Mouse (Mus musculus) midbrain, postnatal 0 days (tissue): ENCODE data around the gene Jarid2. TPM values are rescaled to one million over a fixed set of nuclear protein-coding genes. Genes with fewer than 3 reads are reported as not detected.

Experiments
- ATAC-seq: fragments of 200-750 bp; cut with Nextera tagmentation; 2 replicates; pipeline ENCODE4 v1.8.0; 2017; ENCODE audit warnings: moderate number of reproducible peaks, mild to moderate bottlenecking, moderate TSS enrichment, moderate library complexity; ENCODE audit not compliant: low FRiP score
- DNase-seq: peaks from one replicate; pipeline ENCODE4 v3.0.0-alpha.2; 2015; ENCODE audit warnings: low spot score
- H3K27ac ChIP-seq: fragments of 300-500 bp; sonication (generic); 2 replicates; pipeline ENCODE4 v1.5.1; 2014; ENCODE audit warnings: low read depth, mild to moderate bottlenecking, low read length, mixed read lengths
- H3K27me3 ChIP-seq: fragments of 300-500 bp; sonication (generic); 2 replicates; pipeline ENCODE4 v1.6.1; 2014; ENCODE audit warnings: low read length, control low read depth, mixed read lengths; ENCODE audit not compliant: insufficient read depth
- H3K36me3 ChIP-seq: fragments of 300-500 bp; sonication (generic); 2 replicates; pipeline ENCODE4 v1.6.1; 2014; ENCODE audit warnings: low read length, control low read depth, mixed read lengths; ENCODE audit not compliant: insufficient read depth
- H3K4me1 ChIP-seq: fragments of 300-500 bp; sonication (generic); 2 replicates; pipeline ENCODE4 v1.6.1; 2014; ENCODE audit warnings: mild to moderate bottlenecking, control low read depth, antibody characterized with exemption, low read length, mixed read lengths; ENCODE audit not compliant: insufficient read depth
- H3K4me2 ChIP-seq: fragments of 300-500 bp; sonication (generic); 2 replicates; pipeline ENCODE4 v1.6.1; 2014; ENCODE audit warnings: low read depth, mild to moderate bottlenecking, low read length, mixed read lengths; ENCODE audit not compliant: poor library complexity, severe bottlenecking
- H3K4me3 ChIP-seq: fragments of 300-500 bp; sonication (generic); 2 replicates; pipeline ENCODE4 v1.5.1; 2014; ENCODE audit warnings: low read depth, mild to moderate bottlenecking, low read length, moderate library complexity
- H3K9ac ChIP-seq: fragments of 300-500 bp; sonication (generic); replicated peaks from 2 replicates; pipeline ENCODE4 v1.6.1; 2014; ENCODE audit warnings: mild to moderate bottlenecking, low read length, moderate library complexity, mixed read lengths; ENCODE audit not compliant: poor library complexity, severe bottlenecking
- H3K9me3 ChIP-seq: fragments of 300-500 bp; sonication (generic); 2 replicates; pipeline ENCODE4 v1.6.1; 2016; ENCODE audit warnings: low read length, control low read depth
- CTCF ChIP-seq: IDR thresholded peaks from 2 replicates; pipeline ENCODE4 v1.5.1; 2016; ENCODE audit warnings: antibody characterized with exemption, mild to moderate bottlenecking
- WGBS: fragments of 180-500 bp; shearing (Covaris S2); extraction: QIAGEN DNeasy Blood & Tissue Kit; methylation state at CpG from one replicate; pipeline ENCODE4 v1.1.7; 2014; 5-methylcytosine and 5-hydroxymethylcytosine counted together
- polyA plus RNA-seq: library from polyadenylated mRNA; unstranded; fragments of >200 nt; fragmentation: Nextera tagmentation; extraction: Ambion mirVana; gene quantifications from 2 replicates; pipeline ENCODE4 v1.2.1, GENCODE M21; 2015
- total RNA-seq: library from RNA; depleted of rRNA; stranded (reverse); fragments of >200 nt; gene quantifications from 2 replicates; pipeline ENCODE4 v1.2.3, GENCODE M21; 2014

Gene Jarid2
- total and polyA plus RNA-seq, 2 experiments from 2014 or later: 18.0 to 19.3 TPM

DNA sequence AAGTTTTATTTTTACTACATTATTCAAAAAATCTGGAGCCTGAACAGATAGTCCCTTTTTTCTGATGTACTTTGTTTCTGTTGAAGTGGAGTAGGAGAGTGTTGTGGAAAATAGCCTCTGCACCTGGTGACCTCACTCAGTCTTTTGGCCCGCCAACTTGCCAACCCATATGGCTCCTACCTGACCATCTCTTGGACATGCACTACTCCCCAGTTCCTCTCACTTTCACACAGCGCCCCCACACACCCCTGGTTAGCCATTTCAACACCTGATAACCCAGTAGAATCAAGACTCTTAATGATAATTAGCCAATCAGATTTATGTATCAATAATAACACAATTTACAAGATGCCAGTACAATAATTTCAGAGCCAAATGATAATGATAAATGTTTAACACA lies 156.9 kb downstream of the Jarid2 start:
- no peak for ATAC-seq
- Histone ChIP-seq H3K36me3 (peaks cover 2% of the 10 kb centered on the region; the same call in 1 of the 2 replicates), H3K4me2 (no peak overlapping the region), H3K27ac (no peak overlapping the region), H3K9me3 (no peaks in the 10 kb centered on the region), H3K4me1 (no peaks in the 10 kb centered on the region), H3K4me3 (no peak overlapping the region), H3K9ac (no peak overlapping the region), H3K27me3 (no peaks in the 10 kb centered on the region)
- no peak for DNase-seq
- 92% methylated on average over 2 of the region's 2 CpGs for WGBS
- TF ChIP-seq CTCF: no peak

DNA sequence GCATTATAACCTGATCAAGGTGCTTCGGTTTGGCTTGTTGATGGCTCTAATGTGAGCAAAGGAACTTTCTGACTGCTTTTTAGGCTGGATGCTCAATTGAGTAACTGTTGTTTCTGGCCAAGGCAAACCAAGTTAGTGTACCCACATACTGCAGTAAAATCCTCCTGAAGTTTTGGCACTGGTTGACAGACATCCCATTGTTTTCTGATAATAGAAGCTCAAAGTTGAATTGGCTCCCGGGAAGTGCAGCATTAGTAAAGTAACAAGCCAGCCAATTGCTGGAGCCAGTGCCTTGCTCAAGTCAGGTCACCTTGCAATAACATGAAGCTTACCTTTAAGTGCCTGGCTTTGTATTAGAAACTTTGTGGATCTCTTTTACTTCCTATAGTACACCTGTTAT lies 161.3 kb downstream of the Jarid2 start:
- Histone ChIP-seq H3K4me1 (no peaks in the 10 kb centered on the region), H3K4me3 (no peak overlapping the region), H3K9ac (no peak overlapping the region), H3K27ac (no peak overlapping the region), H3K36me3 (peaks cover 2% of the 10 kb centered on the region; the same call in 1 of the 2 replicates), H3K9me3 (no peaks in the 10 kb centered on the region), H3K27me3 (no peaks in the 10 kb centered on the region), H3K4me2 (no peak overlapping the region)
- no peak for TF ChIP-seq CTCF
- no peak for DNase-seq
- ATAC-seq: no peak
- WGBS: 52% methylated on average over 2 of the region's 2 CpGs

DNA sequence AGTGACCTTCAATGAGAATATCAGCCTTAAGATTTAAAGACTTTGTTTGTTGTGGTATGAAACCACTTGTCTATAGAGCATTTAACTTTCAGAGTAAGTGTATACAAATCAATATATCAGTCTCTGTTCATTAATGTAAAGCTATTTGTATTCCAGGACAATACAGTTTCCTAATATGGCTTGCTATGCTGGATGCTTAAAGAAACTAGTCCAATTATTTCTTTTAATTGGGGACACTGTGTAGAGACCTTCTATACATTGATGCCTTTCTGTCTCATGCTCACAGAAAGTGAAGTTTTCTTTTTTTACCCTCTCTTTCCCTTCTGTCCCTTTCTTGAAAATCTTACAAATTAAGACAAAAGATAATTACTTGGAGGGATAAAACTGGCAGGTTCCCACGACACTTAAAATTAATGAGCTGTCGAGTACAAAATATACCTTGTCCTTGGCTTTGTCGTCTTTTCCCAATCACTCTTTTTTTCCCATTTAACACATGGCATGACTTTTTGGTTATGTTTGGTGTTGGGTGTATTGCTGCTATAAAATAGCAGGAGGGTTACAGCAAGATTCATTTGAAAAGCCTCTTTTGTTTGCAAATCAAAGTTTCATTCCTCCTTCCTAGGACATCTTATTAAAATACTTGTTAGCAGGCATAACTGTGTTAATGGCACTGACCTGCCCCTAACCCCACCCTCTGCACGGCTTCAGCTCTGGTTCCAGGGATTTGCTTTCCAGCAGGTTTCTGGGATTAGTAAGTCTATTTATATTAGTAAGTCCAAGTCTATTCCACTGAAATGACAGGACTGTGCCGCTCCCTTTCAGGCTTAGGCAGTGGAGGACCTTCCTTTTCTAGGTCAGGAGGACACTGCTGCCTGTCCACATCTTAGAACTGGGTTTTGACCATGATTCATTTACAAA lies 162.8 kb downstream of the Jarid2 start:
- ATAC-seq (no peak), DNase-seq (no peak)
- Histone ChIP-seq H3K9me3 (no peaks in the 10 kb centered on the region), H3K4me3 (no peak overlapping the region), H3K9ac (no peak overlapping the region), H3K27ac (no peak overlapping the region), H3K36me3 (peaks cover 11% of the 10 kb centered on the region), H3K4me2 (no peak overlapping the region), H3K27me3 (no peaks in the 10 kb centered on the region), H3K4me1 (no peaks in the 10 kb centered on the region)
- no peak for TF ChIP-seq CTCF
- WGBS: 57% methylated on average over 5 of the region's 5 CpGs

DNA sequence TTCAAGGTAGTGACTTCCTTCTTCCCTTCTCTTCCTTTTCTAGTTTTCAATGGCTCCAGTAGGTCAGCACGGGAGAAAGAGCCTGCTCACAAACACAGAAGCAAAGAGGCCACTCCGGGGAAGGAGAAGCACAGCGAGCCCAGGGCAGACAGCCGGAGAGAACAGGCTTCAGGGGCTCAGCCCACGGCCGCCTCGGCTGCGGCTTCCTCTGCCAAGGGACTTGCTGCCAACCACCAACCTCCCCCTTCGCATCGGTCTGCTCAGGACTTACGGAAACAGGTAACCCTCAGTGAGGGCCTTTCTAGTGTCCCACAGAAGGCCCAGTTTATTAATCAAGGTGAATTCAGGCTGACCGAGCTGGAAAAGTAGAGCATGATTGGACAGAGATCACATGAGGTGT lies 166.9 kb downstream of the Jarid2 start:
- WGBS: 95% methylated on average over 12 of the region's 12 CpGs
- TF ChIP-seq CTCF: no peak
- no peak for DNase-seq
- H3K4me3 ChIP-seq: no peak overlapping the region
- H3K27me3 ChIP-seq: no peaks in the 10 kb centered on the region
- no peak overlapping the region for H3K9ac ChIP-seq
- no peak overlapping the region for H3K4me2 ChIP-seq
- H3K27ac ChIP-seq: no peak overlapping the region
- no peak for ATAC-seq
- no peaks in the 10 kb centered on the region for H3K4me1 ChIP-seq
- H3K36me3 ChIP-seq: peaks cover 17% of the 10 kb centered on the region
- H3K9me3 ChIP-seq: no peaks in the 10 kb centered on the region

DNA sequence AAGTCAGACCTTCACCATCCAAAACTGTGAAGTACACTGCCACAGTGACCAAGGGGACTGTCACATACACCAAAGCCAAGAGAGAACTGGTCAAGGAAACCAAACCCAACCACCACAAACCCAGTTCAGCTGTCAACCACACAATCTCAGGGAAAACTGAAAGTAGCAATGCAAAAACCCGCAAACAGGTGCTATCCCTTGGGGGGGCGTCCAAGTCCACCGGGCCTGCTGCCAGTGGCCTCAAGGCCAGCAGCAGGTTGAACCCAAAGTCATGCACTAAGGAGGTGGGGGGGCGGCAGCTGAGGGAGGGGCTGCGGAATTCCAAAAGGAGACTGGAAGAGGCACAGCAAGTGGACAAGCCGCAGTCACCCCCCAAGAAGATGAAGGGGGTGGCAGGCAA lies 173.0 kb downstream of the Jarid2 start:
- Histone ChIP-seq H3K4me3 (no peak overlapping the region), H3K27ac (no peak overlapping the region), H3K4me2 (no peak overlapping the region), H3K4me1 (no peaks in the 10 kb centered on the region), H3K9ac (no peak overlapping the region), H3K27me3 (no peaks in the 10 kb centered on the region), H3K36me3 (peaks cover 32% of the 10 kb centered on the region), H3K9me3 (no peaks in the 10 kb centered on the region)
- WGBS: 96% methylated on average over 6 of the region's 6 CpGs
- ATAC-seq (no peak), DNase-seq (no peak)
- TF ChIP-seq CTCF: no peak

DNA sequence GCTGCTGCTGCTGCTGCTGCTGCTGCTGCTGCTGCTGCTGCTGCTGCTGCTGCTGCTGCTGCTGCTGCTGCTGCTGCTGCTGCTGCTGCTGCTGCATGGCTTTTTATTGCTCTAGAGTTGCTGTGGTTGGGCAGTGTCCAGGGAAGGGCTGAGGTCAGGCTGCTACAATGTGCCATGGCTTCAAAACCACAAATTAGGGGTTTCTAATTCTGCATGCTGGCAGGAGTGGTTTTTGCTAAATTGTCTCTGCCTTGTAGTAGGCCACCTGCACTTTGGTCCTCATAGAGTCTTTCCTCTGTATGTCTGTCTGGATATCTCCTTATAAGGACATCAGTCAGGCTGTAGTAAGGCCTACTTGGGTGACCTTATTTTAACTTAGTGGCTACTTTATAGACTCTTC lies 174.1 kb downstream of the Jarid2 start:
- Histone ChIP-seq H3K27me3 (no peaks in the 10 kb centered on the region), H3K4me2 (no peak overlapping the region), H3K9me3 (no peaks in the 10 kb centered on the region), H3K36me3 (peaks cover 31% of the 10 kb centered on the region), H3K9ac (no peak overlapping the region), H3K27ac (no peak overlapping the region), H3K4me3 (no peak overlapping the region), H3K4me1 (no peaks in the 10 kb centered on the region)
- ATAC-seq (no peak), DNase-seq (no peak)
- TF ChIP-seq CTCF: no peak
